Mouse (Mus musculus) adrenal gland, adult 18-20 months (tissue): ENCODE data around the gene Ppox. TPM values are rescaled to one million over a fixed set of nuclear protein-coding genes. Genes with fewer than 3 reads are reported as not detected.
"Not testable (repeated sequence)": the region's sequence is repeated elsewhere in the genome, so short reads cannot be mapped to it uniquely, and the experiment has no call there.

ENCODE experiments used
- DNase-seq, 2 experiments: peaks; one replicate each; pipeline ENCODE4 v3.0.0; 2021 to 2022; ENCODE audit warnings: low spot score in 2 of 2
- long read RNA-seq, 2 experiments: library from polyadenylated mRNA; stranded (forward); transcript quantifications; one replicate each; pipeline ENCODE4 v2.0.0; 2021
- total RNA-seq, 2 experiments: library from RNA; stranded (reverse); gene quantifications; 1 replicate in 1 of 2; 2 replicates in 1 of 2; pipeline ENCODE4 v1.2.3; 2021

Ppox gene
- 10 to 100 TPM; 39.4 to 43.1 TPM for total RNA-seq
- long read RNA-seq, experiment 1, transcript Ppox-201 (13 exons, 1,821 nt) = major isoform, 10 of 31 reads
- long read RNA-seq, experiment 1, partial matches to known transcripts = 2 of 31 reads
- long read RNA-seq, experiment 1, other reads (novel, unspliced or antisense) = 19 of 31 reads
- long read RNA-seq, experiment 2, transcript Ppox-201 (13 exons, 1,821 nt) = major isoform, 24 of 40 reads
- long read RNA-seq, experiment 2, partial matches to known transcripts = 6 of 40 reads
- long read RNA-seq, experiment 2, other reads (novel, unspliced or antisense) = 10 of 40 reads

DNA sequence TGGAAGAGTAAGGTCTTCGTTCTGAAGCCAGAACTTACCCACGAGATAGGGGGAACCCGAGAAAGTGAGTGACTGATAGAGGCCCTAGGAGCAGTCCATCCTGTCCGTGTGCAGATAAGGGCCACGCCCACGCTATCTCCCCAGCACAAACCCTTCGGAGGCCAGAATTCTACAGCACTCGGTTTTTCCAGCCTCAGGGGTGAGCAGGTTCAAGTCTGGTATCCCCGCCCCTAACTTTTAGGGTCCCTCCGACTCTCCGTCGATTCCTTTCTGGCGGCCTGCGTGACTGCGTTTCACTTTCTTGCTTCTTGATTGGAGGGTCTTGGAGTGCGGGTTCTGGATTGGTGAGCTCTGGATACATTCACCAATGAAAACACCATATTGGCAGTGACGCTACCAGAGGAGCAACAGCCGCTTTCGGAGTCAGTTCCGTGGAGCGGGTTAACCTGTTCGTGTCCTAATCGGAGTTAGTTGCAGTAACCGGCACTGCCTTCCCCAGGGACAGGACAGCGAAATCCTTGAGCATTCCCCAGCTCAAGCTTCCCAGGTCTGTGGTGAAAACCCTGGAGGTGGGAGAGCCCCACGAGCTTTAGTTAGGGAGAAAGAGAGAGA lies at the start of gene Ppox:
Gene Ppox, minus strand, starts transcription at position 271 of the 612 bp plus-strand sequence.
- peak; percentile 74 to 79 for DNase-seq

DNA sequence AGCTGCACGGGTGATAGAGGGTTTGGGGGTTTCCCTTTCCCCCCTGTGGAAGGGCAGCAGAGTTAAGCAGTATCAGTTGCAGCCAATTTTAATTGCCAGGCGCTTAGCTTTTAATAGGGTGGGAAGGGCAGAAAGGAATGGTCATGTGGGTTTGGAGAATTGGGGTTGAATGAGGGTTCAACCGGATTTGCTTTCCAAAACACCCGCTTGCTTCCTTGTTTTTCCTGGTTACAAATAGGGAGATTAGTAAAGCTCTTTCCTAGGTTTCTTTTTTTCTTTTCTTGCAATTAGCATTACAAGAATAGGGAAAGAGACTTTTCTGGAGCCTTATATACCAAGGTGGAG lies 49.2 kb upstream of the Ppox start:
- DNase-seq = no peak

DNA sequence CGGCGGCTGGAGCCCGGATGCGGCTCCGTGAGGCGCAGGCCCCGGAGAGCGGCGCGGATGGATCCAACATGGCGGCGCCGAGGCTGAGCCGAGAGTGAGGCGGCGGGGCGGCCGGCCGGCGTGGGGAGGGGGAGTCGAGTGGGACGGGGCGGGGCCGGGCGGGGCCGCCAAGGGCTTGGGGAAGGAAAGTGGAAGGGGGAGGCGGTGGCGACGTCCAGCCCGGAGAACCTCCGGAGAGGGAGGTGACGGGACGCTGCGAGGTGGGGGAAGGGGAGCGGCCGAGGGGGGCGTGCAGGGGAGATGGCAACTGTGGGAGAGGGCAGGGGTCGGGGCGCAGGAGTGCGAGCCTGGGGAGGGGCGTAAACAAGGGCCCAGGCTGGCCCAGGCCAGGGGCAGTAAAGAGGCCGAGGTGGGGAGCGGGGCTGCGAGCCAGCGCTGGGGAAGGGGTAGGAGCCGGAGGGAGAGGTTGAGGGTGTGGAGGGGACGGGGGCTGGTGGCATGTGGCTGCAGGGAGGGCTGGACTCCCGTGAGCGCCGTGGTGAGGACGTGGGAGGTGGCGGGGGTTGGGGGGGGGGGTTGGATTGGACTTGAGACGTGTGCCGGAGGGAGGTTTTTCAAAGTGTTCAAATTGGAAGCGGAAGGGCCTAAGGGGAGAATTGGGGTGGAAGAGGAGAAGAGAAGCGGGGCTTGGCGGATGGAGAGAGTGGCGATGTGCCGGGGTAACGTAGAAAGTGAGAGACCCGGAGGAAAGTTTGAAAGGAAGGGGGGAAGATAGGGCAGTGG lies 48.6 kb upstream of the Ppox start:
- peak in 1 of 2 experiments; percentile 76 for DNase-seq

DNA sequence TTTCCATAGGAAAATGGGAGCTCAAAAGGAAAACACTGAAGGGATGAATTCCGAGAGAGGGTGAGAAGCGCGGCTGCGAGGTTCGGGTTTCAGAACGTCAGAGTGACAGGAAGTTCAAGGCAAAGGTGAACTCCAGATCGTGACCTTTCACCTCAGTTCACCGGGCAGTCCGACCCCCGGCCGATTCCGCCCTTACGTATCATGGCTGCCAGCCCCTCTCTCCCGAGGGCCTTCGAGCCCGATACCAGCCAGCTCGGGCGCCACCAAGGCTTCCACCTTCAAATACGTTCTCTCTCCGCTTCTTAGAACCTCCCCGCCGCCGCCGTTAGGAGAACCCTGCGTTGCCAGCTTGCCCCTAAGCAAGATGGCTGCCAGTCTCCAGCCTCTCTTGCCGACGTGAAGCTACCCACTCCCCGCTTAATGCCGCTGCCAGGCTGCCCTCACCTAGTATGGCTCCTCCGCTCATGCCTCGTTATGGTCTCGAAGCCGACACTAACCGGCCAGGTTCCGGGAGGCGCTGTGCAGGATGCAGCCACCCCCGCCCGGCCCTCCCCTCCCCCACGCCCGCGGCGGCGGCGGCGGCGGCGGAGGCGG lies 48.0 kb upstream of the Ppox start, which contains the start of gene Dedd:
Gene Dedd, plus strand, starts transcription at position 307 of the 594 bp plus-strand sequence.
- DNase-seq = peak; percentile 78 to 85

DNA sequence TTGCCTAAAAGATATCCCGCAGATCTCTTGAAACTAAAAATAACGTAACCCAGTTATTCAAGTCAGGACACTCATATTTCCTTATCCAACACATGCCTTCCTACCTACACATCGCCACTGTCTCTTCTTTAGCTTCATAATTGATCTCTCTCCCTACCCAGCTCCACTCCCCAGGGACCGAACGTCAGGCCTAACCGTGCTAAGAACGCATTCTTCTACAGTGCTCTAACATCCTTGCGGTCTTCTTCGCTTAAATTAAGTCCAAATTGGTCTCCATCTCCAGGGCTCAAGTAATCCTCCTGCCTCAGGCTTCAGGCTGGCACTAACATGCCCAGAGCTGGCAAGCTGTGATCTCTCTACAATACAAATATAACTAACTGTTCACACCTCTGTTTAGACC lies 47.3 kb upstream of the Ppox start:
- DNase-seq = no peak

DNA sequence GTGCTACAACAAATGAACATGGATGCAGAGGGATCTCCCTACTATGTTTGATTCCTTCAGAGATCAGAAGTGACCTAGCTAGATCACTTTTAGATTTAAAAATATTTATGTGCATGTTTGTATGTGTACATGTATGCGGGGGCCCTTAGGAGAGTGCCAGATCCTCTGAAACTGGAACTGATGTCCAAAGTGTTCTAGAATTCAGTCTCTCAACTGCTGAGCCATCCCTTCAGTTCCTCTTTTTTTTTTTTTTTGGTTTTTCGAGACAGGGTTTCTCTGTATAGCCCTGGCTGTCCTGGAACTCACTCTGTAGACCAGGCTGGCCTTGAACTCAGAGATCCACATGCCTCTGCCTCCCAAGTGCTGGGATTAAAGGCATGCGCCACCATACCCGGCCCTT lies 45.6 kb upstream of the Ppox start:
- DNase-seq = not testable (repeated sequence)

DNA sequence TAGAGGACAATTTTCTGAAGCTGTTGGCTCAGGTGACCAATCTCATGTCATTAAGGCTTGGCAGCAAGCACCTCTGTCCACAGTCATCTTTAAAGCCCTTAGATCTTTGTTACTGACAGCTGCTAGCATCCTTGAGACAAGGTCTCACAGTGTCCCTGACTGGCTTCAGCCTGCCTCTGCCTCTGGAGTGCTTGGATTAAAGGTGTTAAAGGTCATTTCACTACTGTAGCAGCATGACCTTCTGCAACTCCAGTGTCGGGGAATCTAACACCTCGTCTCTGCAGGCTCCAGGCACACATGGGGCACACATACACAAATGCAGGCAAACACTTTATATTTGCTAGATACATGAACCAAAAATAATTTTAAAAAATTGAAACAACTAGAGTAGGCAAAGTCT lies 44.6 kb upstream of the Ppox start:
- DNase-seq = no peak

DNA sequence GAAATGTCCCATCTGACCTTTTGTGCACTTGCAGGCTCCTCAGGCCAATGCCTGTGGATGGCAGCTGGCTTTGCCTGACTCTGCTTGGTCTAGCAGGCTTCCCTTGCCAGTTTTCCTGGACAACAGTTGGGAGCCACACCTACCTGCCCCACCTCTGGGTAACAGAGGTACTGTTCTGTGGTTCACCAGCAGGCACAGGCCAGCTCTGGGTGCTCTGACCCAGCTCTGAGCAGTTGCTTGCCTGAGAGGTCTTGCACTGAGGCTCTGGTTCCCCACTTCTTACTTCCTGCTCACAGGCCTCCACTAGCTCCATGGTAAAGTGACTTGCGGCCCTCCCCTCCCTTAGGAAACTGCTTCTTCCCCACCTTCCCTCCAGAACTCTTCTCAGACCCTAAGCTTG lies 41.0 kb upstream of the Ppox start:
- DNase-seq = no peak

DNA sequence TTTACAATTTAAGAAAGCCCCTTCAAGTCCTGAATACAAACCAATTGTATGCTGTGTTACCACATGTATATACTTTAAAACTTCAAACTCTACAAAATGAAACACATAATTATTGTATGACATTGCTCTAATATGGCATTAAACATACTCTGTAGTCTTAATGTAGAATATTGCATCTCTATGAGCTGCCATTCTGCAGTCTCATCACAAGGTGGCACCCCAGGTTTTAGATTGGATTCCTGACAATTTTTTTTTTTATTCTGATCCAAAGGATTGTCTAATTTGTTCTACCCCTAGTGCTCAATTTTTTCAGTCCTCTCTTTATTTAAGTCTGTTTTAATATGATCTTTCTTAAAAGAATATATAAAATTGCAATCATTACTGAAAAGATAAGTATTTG lies 40.4 kb upstream of the Ppox start:
- DNase-seq = no peak

DNA sequence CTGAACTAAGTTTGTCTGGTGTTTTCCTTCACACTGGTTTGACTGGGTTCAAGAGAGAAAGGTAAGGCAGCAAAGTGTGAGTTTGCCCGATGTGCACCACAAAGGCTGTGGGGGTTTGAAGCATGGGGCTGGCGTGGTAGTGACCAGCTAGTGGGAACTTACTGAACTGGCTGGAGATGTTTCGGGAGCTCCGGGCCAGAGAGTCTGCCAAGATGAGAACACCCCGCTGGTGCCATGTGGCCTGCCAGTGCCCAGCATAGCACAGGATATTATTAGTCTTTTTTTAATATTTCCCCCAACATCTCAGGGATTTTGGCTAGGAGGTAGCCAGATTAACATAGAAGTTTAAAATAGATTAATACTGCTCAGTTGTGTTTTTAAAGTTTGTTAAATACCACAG lies 39.2 kb upstream of the Ppox start:
- no peak for DNase-seq

DNA sequence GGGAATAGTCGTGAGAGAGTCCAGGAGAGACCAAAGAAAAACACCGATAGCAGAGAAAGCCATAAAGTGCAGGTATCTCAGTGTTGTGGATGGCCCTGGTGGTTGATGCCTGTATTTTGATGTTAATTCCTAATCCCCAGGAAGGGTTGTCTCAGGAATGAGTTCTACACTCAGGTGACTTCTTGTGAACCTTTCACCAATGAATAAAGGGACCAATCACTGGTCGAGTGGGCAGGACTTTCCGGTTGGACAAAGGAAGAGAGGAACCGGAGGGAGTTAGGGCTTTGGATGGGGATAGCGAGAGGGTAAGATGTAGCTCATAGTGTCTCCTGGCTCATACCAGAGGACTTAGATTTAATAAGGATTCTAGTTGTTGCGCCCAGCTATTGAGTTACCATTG lies 38.8 kb upstream of the Ppox start:
- DNase-seq = no peak

DNA sequence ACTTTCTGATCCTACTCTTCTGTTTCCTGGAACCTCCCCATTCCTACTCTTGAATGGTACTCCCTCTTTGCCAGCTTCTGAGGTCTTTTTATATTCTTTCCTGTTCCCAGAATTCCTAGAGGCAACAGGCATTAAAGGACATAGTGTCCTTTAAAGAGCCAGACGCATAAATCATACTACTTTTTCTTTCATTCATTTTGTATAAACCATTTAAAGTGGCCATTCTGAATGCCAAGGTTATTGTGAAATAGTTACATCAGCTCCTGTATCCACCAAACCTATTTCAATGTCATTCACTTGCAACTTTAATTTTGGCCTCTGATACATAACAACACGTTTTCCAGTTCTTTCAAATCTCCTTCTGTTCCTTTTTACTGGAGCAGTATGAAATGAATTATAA lies 28.3 kb upstream of the Ppox start:
- DNase-seq = no peak

DNA sequence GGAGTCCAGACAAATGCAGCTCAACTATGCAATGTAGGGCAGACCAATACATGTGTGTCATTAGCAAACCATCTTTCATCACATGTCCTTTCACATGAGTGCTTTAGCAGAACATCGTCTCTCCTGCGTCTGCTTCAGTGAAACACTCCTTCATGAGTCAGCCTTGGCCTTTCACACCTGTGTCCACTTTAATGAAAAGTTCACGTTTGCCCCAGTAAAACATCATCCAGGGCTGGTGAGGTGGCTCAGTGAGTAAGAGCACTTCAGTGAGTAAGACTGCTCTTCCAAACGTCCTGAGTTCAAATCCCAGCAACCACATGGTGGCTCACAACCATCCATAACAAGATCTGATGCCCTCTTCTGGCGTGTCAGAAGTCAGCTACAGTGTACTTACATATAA lies 25.2 kb upstream of the Ppox start:
- not testable (repeated sequence) for DNase-seq

DNA sequence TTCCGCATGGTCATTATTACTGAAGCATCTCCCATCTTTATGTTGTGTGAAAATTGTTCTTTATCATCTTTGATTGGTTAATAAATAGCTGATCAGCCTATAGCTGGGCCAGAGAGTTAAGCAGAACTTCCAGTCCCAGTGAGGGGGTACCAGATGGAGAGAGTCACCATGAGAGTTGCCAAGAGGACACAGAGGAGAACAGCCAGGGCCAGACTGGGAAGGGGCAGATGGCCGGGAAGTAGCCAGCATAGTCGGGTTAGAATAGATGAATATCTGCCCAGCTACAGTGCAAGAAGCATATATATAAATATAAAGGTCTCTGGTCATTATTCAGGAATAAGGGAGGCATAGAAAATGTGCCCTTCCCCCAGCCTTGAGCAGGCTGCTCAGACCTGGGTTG lies 17.2 kb upstream of the Ppox start:
- DNase-seq = no peak

DNA sequence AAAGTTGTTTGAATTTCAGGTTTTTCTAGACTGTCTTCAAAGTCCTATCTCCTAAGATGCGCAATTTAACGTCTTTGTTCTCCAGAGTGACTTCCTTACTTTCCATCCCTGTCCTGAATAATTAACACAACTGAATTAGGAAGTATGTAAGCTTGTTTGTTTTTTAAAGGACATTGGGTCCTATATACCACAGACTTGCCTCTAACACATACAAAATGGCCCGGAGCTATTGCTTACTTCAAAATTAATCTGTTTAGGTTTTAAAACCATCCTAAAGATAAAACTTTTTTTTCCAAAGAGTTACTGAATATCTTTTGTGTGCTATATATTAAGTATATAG lies 14.0 kb upstream of the Ppox start:
- DNase-seq = no peak

DNA sequence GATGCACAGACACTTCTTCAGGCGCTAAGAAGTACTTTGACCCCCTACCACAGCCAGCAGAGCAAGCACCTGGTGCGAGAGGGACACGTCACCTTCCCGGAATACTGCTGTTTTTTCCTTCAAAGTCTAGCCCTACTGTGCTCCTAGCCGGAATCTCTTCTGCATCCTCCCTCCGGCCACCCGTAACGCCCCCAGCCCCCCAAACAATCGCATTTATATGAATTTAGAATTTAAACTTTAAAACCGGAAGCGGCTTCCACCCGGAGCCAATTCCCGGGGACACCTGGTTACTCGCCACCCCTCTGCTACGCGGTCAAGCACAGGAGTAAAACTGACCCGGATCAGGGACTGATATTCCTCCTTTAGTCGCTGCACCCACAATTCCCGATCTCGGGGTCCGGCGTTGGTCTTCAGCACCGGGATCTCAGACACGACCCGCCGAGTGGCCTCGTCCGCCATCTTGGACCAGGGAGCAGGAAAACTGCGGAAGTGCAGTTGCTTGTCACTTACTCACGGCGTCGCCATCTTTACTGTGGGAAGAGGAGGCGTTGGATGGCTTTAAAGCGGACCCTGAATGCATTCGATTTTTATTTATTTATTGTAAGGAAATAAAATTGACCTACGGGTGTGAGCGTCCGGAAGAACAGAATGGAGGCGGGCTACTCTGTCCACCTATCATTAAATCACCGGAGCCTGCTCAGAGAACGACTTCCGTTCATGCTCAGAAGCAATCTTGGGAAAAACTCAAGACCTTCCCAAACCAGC lies 13.5 kb upstream of the Ppox start, which contains the start of gene Ufc1:
Gene Ufc1, minus strand, starts transcription at position 727 of the 765 bp plus-strand sequence.
- DNase-seq = peak; percentile 69 to 81

DNA sequence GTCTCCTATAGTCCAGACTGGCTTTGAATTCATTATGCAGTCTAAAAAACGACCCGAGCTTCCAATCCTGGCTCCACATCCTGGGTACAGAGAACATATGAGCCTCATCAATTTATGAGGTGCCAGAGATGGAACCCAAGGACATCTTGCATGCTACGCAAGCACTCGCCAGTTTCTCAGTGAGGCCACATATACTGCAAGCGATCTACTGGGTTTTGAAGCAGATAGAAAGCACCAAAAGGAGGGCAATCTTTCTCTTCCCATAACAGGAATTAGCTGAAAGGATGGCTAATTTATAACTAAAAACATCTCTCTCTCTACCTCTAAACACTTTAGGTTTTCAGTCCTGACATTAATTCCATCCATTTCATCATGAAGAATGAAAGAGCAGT lies 12.9 kb upstream of the Ppox start:
- no peak for DNase-seq

DNA sequence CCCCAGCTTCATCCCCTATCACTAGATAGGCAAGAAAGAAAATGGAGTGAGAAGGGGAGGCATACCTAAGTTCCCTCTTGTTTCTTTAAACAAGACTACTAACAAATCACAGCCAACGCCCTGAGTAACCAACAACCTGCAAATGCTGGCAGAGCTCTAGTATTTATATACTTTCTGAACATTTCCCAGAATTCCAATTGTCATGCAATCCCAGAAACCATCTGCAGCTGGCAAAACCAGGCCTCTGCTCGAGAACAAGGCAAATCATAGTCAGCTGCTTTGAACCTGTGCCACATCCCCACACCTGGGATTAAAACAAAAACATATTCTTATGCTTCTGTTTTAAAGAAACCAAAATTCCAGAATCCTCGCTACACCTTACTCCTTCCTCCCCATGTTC lies 12.4 kb upstream of the Ppox start:
- DNase-seq = no peak

DNA sequence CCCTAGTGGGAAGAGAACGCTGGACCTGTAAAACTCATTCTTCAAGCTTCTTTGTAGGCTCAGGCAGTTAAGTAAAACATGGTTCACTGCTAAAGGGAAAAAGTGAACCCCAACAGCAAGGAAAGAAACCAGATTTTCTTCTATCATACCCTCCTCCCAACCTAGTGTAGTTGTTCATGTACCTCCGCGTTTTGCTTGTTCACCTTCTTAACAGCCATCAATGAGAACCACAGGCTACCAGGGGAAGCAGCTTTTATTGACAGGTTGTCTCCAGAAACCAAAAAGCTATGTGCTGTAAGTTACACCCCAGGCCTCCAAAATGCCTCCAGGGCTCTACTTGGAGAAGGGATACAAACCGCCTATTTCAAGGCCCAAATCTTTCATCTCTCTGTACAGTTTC lies 7.3 kb upstream of the Ppox start:
- no peak for DNase-seq

DNA sequence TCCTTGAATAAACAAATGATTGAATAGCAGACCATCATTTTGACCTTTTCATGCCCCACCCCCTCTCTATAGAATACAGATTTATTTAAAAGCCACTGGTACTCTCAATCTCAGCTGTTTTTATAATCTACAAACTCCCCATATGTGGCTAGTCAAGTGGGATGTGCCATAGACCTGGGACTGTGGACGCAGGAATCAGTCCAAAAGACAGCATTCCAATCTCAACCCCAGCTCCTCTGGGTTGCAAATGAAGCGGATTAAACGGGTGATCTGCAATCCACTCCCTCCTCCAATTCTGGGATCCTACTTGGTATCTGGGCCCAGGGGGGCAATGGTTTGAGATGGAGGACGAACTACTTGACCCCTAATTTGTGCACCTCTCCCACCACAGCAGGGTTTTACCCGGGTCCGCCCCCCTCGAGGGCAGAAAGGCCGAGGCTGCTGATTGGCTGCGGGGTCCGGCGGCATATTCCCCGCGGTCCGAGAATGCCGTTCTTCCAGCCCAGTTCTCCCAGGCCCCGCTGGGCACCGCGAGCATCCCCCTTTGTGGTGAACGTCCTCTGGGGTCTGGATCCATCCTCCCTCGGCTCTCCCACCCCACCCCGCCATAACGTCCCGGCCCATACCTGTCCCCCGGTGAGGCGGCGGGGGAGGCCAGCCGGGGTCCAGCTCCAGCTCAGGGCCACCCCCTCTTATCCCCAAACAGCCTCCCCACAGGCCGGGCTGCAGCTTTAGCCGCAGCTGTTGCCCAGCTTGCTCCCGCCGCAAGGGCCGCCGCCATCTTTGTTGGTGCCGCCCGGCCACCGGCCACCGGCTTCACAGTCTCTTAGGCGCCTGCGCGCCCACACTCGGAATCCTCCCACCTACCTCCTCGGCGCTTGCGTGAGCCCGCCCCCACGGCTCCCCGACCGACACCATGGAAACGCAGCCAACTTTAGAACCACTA lies 6.4 kb upstream of the Ppox start, which contains the start of gene Usp21:
Gene Usp21, minus strand, starts transcription at position 856 of the 946 bp plus-strand sequence.
- peak; percentile 89 to 93 for DNase-seq
